Mouse (Mus musculus) myocyte (in vitro differentiated cells): ENCODE results near the gene Gzmb. TPM values are rescaled to one million over a fixed set of nuclear protein-coding genes. Genes with fewer than 3 reads are reported as not detected.
"Not testable (repeated sequence)": the region's sequence is repeated elsewhere in the genome, so short reads cannot be mapped to it uniquely, and the experiment has no call there.

Experiments used
- H3K27me3 ChIP-seq: one replicate; pipeline ENCODE4 v1.6.1; 2011; ENCODE audit not compliant: control insufficient read depth, insufficient read depth, insufficient read length
- H3K36me3 ChIP-seq: one replicate; pipeline ENCODE4 v1.6.1; 2011; ENCODE audit not compliant: control insufficient read depth, insufficient read depth
- H3K4me2 ChIP-seq: one replicate; pipeline ENCODE4 v1.6.1; 2011; ENCODE audit warnings: low read depth, control low read depth
- H3K4me3 ChIP-seq: one replicate; pipeline ENCODE4 v1.5.1; 2011; ENCODE audit warnings: mild to moderate bottlenecking, control low read depth, moderate library complexity
- H3K79me2 ChIP-seq: one replicate; pipeline ENCODE4 v1.6.1; 2011; ENCODE audit not compliant: control insufficient read depth, insufficient read depth
- H3ac ChIP-seq: one replicate; pipeline ENCODE4 v1.6.1; 2011; ENCODE audit not compliant: control insufficient read depth, insufficient read length
- CEBPB ChIP-seq: IDR thresholded peaks from 2 replicates; pipeline ENCODE4 v1.6.1; 2011; ENCODE audit warnings: mild to moderate bottlenecking, moderate library complexity; ENCODE audit not compliant: poor library complexity, insufficient read depth, severe bottlenecking
- E2F4 ChIP-seq: IDR thresholded peaks from one replicate; pipeline ENCODE4 v1.6.1; 2011; ENCODE audit warnings: mild to moderate bottlenecking, control low read depth, moderate library complexity; ENCODE audit not compliant: insufficient read depth
- MAX ChIP-seq: IDR thresholded peaks from one replicate; pipeline ENCODE4 v1.6.1; 2011; ENCODE audit warnings: low read depth, mild to moderate bottlenecking, control low read depth
- MYOD1 ChIP-seq, 3 experiments: IDR thresholded peaks; one replicate each; pipeline ENCODE4 v1.6.1; 2011; ENCODE audit warnings: control low read depth in 2 of 3, low read depth in 2 of 3, mild to moderate bottlenecking in 2 of 3, moderate library complexity in 1 of 3; ENCODE audit not compliant: insufficient read length in 2 of 3, control insufficient read depth in 1 of 3
- MYOG ChIP-seq, 3 experiments: IDR thresholded peaks; one replicate each; pipeline ENCODE4 v1.6.1; 2011; ENCODE audit warnings: control low read depth in 2 of 3, low read depth in 2 of 3, mild to moderate bottlenecking in 2 of 3; ENCODE audit not compliant: insufficient read length in 2 of 3, control insufficient read depth in 1 of 3, insufficient read depth in 1 of 3
- POLR2A ChIP-seq: IDR thresholded peaks from one replicate; pipeline ENCODE4 v1.6.1; 2011; ENCODE audit warnings: low read depth, mild to moderate bottlenecking, control low read depth, moderate library complexity; ENCODE audit not compliant: insufficient read length
- POLR2AphosphoS2 ChIP-seq: IDR thresholded peaks from one replicate; pipeline ENCODE4 v1.6.1; 2011; ENCODE audit warnings: low read depth, control low read depth; ENCODE audit not compliant: insufficient read length
- REST ChIP-seq: IDR thresholded peaks from one replicate; pipeline ENCODE4 v1.6.1; 2011; ENCODE audit warnings: mild to moderate bottlenecking, control low read depth, moderate library complexity; ENCODE audit not compliant: insufficient read depth, insufficient read length
- SRF ChIP-seq: IDR thresholded peaks from one replicate; pipeline ENCODE4 v1.6.1; 2011; ENCODE audit warnings: low read depth; ENCODE audit not compliant: control insufficient read depth, insufficient read length
- TCF12 ChIP-seq: IDR thresholded peaks from one replicate; pipeline ENCODE4 v1.6.1; 2011; ENCODE audit warnings: mild to moderate bottlenecking, control low read depth; ENCODE audit not compliant: poor library complexity, insufficient read depth, severe bottlenecking
- TCF3 ChIP-seq: IDR thresholded peaks from one replicate; pipeline ENCODE4 v1.6.1; 2011; ENCODE audit warnings: low read depth, control low read depth; ENCODE audit not compliant: insufficient read length
- USF1 ChIP-seq: IDR thresholded peaks from one replicate; pipeline ENCODE4 v1.6.1; 2011; ENCODE audit warnings: low read depth, mild to moderate bottlenecking, control low read depth, moderate library complexity
- polyA plus RNA-seq: library from polyadenylated mRNA; unstranded; fragments of >200 nt; fragmentation: generic; extraction: Trizol; gene quantifications from one replicate; pipeline ENCODE4 v1.2.1, GENCODE M21; 2012; ENCODE audit warnings: missing spikeins

The Gzmb gene
- polyA plus RNA-seq, 1 experiment = not detected

GRCm38 (mm10) chr14:56284356-56285325 lies 22.6 kb upstream of the Gzmb start:
- Histone ChIP-seq H3K4me2 (no peak overlapping the region), H3K36me3 (no peaks in the 10 kb centered on the region), H3K79me2 (no peaks in the 10 kb centered on the region), H3ac (no peak overlapping the region), H3K4me3 (no peak overlapping the region), H3K27me3 (peaks cover 8% of the 10 kb centered on the region)
- no peak for TF ChIP-seq TCF12
- no peak for TF ChIP-seq USF1
- no peak for TF ChIP-seq MYOG (IDR thresholded peaks at IDR 0.05; ENCODE audit: control insufficient read depth in 1 of 3, insufficient read depth in 1 of 3, insufficient read length in 2 of 3, low read depth in 2 of 3)
- TF ChIP-seq REST = no peak
- no peak for TF ChIP-seq POLR2A
- TF ChIP-seq E2F4 = no peak
- no peak for TF ChIP-seq SRF
- no peak for TF ChIP-seq TCF3
- no peak for TF ChIP-seq POLR2AphosphoS2
- TF ChIP-seq MAX = no peak
- no peak for TF ChIP-seq MYOD1 (IDR thresholded peaks at IDR 0.05; ENCODE audit: control insufficient read depth in 1 of 3, insufficient read length in 2 of 3, low read depth in 2 of 3)
- no peak for TF ChIP-seq CEBPB

- Histone ChIP-seq H3K4me2 (no peak overlapping the region), H3K36me3 (no peaks in the 10 kb centered on the region), H3K27me3 (peaks cover 8% of the 10 kb centered on the region), H3ac (no peak overlapping the region), H3K79me2 (no peaks in the 10 kb centered on the region), H3K4me3 (no peak overlapping the region)
- TF ChIP-seq TCF3 (no peak), CEBPB (no peak), POLR2A (no peak), TCF12 (no peak)
Measured at GRCm38 (mm10) chr14:56283816-56284215, 21.8 kb upstream of the Gzmb start.

- no peaks in the 10 kb centered on the region for H3K36me3 ChIP-seq
Measured at GRCm38 (mm10) chr14:56281090-56281489, 19.0 kb upstream of the Gzmb start.

GRCm38 (mm10) chr14:56278691-56279090 lies 16.6 kb upstream of the Gzmb start:
- H3ac ChIP-seq, H3K4me3 ChIP-seq, H3K4me2 ChIP-seq, H3K27me3 ChIP-seq, H3K79me2 ChIP-seq, H3K36me3 ChIP-seq: not testable (repeated sequence)

More at GRCm38 (mm10) chr14:56281090-56281489, 19.0 kb upstream of the Gzmb start:
- no peak overlapping the region for H3ac ChIP-seq
- H3K27me3 ChIP-seq = no peaks in the 10 kb centered on the region
- TF ChIP-seq E2F4 (no peak), MAX (no peak), SRF (no peak), POLR2A (no peak), MYOG (IDR thresholded peaks at IDR 0.05; ENCODE audit: control insufficient read depth in 1 of 3, insufficient read depth in 1 of 3, insufficient read length in 2 of 3, low read depth in 2 of 3) (no peak), POLR2AphosphoS2 (no peak), USF1 (no peak), TCF3 (no peak), REST (no peak), TCF12 (no peak), CEBPB (no peak), MYOD1 (IDR thresholded peaks at IDR 0.05; ENCODE audit: control insufficient read depth in 1 of 3, insufficient read length in 2 of 3, low read depth in 2 of 3) (no peak)
- H3K79me2 ChIP-seq = no peaks in the 10 kb centered on the region
- no peak overlapping the region for H3K4me3 ChIP-seq
- H3K4me2 ChIP-seq = no peak overlapping the region

- not testable (repeated sequence) for H3K4me2 ChIP-seq, H3K27me3 ChIP-seq, H3ac ChIP-seq, H3K36me3 ChIP-seq, H3K79me2 ChIP-seq, H3K4me3 ChIP-seq
Measured at GRCm38 (mm10) chr14:56276096-56276495, 14.0 kb upstream of the Gzmb start.
